Mouse (Mus musculus) lung, embryonic 16.5 days (tissue): ENCODE data around the gene Pink1. TPM values are rescaled to one million over a fixed set of nuclear protein-coding genes. Genes with fewer than 3 reads are reported as not detected.

Source experiments
- ATAC-seq: fragments of 200-750 bp; cut with Nextera tagmentation; 2 replicates; pipeline ENCODE4 v1.8.0; 2017; ENCODE audit warnings: low read depth, mild to moderate bottlenecking, moderate library complexity
- H3K27ac ChIP-seq: fragments of 300-500 bp; sonication (generic); 2 replicates; pipeline ENCODE4 v1.5.1; 2014; ENCODE audit warnings: mild to moderate bottlenecking, control low read depth, low read length
- H3K27me3 ChIP-seq: fragments of 300-500 bp; sonication (generic); 2 replicates; pipeline ENCODE4 v1.6.1; 2014; ENCODE audit warnings: low read depth, low read length, mixed read lengths; ENCODE audit not compliant: control insufficient read depth, insufficient read depth
- H3K36me3 ChIP-seq: fragments of 300-500 bp; sonication (generic); 2 replicates; pipeline ENCODE4 v1.6.1; 2014; ENCODE audit warnings: low read length; ENCODE audit not compliant: control insufficient read depth, insufficient read depth
- H3K4me1 ChIP-seq: fragments of 300-500 bp; sonication (generic); replicated peaks from 2 replicates; pipeline ENCODE4 v1.6.1; 2014; ENCODE audit warnings: low read length, mixed read lengths; ENCODE audit not compliant: control insufficient read depth, insufficient read depth
- H3K4me2 ChIP-seq: fragments of 300-500 bp; sonication (generic); 2 replicates; pipeline ENCODE4 v1.6.1; 2014; ENCODE audit warnings: low read depth, low read length, control low read depth
- H3K4me3 ChIP-seq: fragments of 300-500 bp; sonication (generic); 2 replicates; pipeline ENCODE4 v1.5.1; 2014; ENCODE audit warnings: mild to moderate bottlenecking, low read length, control low read depth
- H3K9ac ChIP-seq: fragments of 300-500 bp; sonication (generic); 2 replicates; pipeline ENCODE4 v1.6.1; 2014; ENCODE audit warnings: low read length, control low read depth
- H3K9me3 ChIP-seq: fragments of 300-500 bp; sonication (generic); 2 replicates; pipeline ENCODE4 v1.6.1; 2016; ENCODE audit warnings: low read length; ENCODE audit not compliant: control insufficient read depth
- WGBS: fragments of 180-500 bp; shearing (Covaris S2); extraction: QIAGEN DNeasy Blood & Tissue Kit; methylation state at CpG from one replicate; pipeline ENCODE4 v1.1.7; 2014; 5-methylcytosine and 5-hydroxymethylcytosine counted together
- polyA plus RNA-seq: library from polyadenylated mRNA; unstranded; fragments of >200 nt; fragmentation: Nextera tagmentation; extraction: Ambion mirVana; gene quantifications from 2 replicates; pipeline ENCODE4 v1.2.1, GENCODE M21; 2015

Pink1 gene
- polyA plus RNA-seq, 1 experiment from 2014 or later, result 44.1 TPM

DNA sequence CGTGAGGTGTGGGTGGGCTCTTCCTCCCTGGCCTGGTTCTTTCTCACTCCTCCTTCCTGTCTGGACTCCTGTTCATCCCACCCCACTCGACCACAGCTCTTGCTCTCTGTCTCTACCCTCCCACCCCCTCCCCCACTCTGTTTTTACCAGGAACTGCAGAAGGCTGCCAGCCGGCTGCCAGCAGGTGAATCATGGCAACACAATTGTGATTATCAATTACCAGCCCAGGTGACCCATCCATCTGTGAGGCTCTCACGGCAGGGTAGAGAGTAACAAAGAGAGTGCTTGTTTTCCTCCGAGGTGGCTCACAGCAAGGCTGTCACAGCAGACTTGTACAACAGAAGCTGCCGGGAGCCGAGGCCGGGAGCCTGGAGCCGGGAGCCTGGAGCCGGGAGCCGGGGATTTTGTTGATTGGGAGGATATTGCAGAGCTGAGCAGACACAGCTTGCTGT, 35.3 kb upstream of the Pink1 start:
- WGBS, result 17% methylated on average over 11 of the region's 11 CpGs
- no peaks in the 10 kb centered on the region for H3K27me3 ChIP-seq

DNA sequence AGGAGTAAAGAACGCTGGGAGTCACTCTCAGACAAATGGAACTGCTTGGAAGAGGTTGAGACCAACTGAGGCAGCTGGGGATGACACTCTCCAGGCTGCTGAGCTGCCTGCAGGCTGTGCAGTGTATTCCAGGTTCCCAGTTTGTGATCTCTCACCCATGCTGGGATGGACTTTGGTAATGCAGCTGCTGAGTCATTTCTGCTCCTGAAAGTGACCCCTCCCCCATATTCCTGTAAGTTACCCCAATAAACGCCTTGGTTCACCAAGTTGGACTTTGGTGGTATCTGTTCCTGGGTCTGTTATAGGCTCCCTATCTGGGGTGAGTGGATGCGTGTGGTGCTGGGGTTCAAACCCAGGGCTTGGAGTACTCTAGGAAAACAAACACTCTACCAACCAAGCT, 32.1 kb upstream of the Pink1 start:
- no peak overlapping the region for H3K4me3 ChIP-seq
- no peak overlapping the region for H3K27ac ChIP-seq
- H3K9ac ChIP-seq, result no peak overlapping the region
- WGBS, result 75% methylated on average over 3 of the region's 3 CpGs
- no peaks in the 10 kb centered on the region for H3K9me3 ChIP-seq
- no peak for ATAC-seq
- no peak overlapping the region for H3K4me2 ChIP-seq
- H3K4me1 ChIP-seq, result no peaks in the 10 kb centered on the region
- no peaks in the 10 kb centered on the region for H3K27me3 ChIP-seq
- H3K36me3 ChIP-seq, result no peaks in the 10 kb centered on the region

More for the DNA sequence above, 35.3 kb upstream of the Pink1 start:
- Histone ChIP-seq H3K4me1 (no peaks in the 10 kb centered on the region), H3K9me3 (no peaks in the 10 kb centered on the region), H3K4me3 (no peak overlapping the region), H3K36me3 (no peaks in the 10 kb centered on the region), H3K4me2 (no peak overlapping the region), H3K27ac (no peak overlapping the region), H3K9ac (no peak overlapping the region)
- no peak for ATAC-seq

DNA sequence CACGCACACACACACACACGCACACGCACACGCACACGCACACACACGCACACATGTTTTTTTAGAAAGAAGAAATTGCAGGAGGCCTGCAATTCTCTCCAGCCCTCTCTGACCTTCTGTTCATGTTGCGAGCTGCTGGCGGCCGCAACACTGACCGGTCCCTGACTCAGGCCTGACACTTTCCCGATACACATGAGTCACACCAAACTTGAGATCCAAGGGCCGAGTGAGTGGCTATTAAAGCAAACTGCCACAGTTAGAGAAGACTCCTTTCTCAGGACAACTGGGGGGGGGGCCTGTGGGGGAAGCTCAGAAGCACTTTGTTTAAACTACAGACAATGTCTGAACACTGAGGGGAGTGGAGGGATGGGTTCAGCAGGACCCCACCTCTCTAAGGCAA, 30.4 kb upstream of the Pink1 start:
- H3K36me3 ChIP-seq, result no peaks in the 10 kb centered on the region
- 84% methylated on average over 12 of the region's 12 CpGs for WGBS
- no peak overlapping the region for H3K27ac ChIP-seq
- no peak overlapping the region for H3K4me3 ChIP-seq
- no peaks in the 10 kb centered on the region for H3K9me3 ChIP-seq
- no peak overlapping the region for H3K9ac ChIP-seq
- no peaks in the 10 kb centered on the region for H3K27me3 ChIP-seq
- H3K4me1 ChIP-seq, result no peaks in the 10 kb centered on the region
- ATAC-seq, result no peak
- no peak overlapping the region for H3K4me2 ChIP-seq

DNA sequence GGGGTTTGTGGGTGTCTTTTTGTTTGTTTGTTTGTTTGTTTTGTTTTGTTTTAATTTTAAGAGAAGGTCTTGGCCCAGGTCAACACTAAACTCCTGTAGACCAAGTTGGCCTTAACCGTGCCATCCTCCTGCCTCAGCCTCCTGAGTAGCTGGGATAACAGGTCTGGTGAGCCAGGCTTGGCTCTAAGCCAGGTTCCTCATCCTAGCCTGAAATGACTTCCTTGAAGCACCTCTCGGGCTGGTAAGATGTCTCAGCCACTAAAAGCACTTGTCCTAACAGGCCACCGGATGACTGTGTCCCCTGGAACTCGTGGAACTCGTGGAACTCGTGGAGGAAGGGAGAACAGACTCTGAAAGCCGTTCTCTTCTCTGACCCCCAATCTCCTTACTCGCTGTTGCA, 30.0 kb upstream of the Pink1 start:
- H3K4me3 ChIP-seq, result no peak overlapping the region
- no peak for ATAC-seq
- WGBS, result 67% methylated on average over 8 of the region's 8 CpGs

DNA sequence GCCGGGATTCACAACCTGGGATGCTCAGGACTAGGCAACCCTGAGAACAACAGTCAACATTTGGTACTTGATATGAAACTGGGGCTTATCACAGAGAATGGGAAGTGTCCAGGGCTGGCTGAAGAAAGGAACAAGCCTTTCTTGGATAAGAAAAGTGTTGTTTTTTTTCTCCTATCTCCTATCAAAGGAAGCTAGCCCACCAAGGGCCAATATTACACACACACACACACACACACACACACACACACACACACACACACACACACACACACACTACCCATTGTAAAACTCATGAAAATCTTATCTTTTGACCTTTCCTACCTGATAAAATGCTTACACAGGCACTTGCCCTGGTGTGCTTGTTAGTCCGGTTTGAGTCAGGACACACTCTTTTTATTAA, 29.4 kb upstream of the Pink1 start:
- Histone ChIP-seq H3K27ac (no peak overlapping the region), H3K9me3 (no peaks in the 10 kb centered on the region), H3K4me1 (no peaks in the 10 kb centered on the region), H3K27me3 (no peaks in the 10 kb centered on the region), H3K4me2 (no peak overlapping the region), H3K36me3 (no peaks in the 10 kb centered on the region), H3K9ac (no peak overlapping the region), H3K4me3 (no peak overlapping the region)
- ATAC-seq, result no peak
- 78% methylated on average over 2 of the region's 2 CpGs for WGBS

More for the DNA sequence above, 30.0 kb upstream of the Pink1 start:
- H3K4me2 ChIP-seq, result no peak overlapping the region
- no peaks in the 10 kb centered on the region for H3K36me3 ChIP-seq
- H3K9me3 ChIP-seq, result no peaks in the 10 kb centered on the region
- H3K27me3 ChIP-seq, result no peaks in the 10 kb centered on the region
- H3K4me1 ChIP-seq, result no peaks in the 10 kb centered on the region
- no peak overlapping the region for H3K9ac ChIP-seq
- no peak overlapping the region for H3K27ac ChIP-seq

DNA sequence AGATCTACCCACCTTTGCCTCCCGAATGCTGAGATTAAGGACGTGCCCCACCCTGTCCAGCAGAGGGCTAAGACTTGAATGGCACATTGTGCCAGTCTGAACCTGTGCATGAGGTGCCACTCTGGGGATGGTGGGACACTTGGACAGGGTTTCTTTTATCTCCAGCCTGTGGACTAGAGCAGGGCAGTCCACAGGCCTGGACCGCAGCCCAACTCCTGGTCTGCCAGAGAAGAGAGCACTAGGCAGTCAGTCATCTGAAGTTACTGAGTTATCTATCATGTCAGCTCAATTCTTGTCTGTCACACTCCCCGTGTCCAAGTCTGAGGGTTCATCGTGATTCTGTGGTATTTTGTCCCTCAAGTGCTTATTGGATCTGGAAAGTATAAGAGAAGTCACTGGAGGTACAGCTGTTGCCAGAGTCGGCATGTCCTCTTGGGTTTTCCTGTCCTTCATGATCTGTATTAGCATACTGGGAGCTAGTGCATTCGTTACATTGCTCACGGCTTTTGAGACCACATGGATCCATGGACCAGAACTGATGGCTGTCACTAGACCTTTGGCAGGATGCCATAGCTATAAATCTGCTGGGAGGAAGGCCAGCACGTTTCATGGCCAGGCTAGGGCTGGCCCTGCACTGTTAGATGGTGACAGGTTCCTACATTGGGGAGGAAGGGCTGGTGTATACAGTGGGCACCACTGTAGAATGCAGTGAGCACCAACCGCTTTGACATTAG, 27.5 kb upstream of the Pink1 start:
- Histone ChIP-seq H3K9me3 (no peaks in the 10 kb centered on the region), H3K27me3 (no peaks in the 10 kb centered on the region), H3K4me3 (no peak overlapping the region), H3K4me1 (no peaks in the 10 kb centered on the region), H3K4me2 (no peak overlapping the region), H3K36me3 (no peaks in the 10 kb centered on the region), H3K9ac (no peak overlapping the region), H3K27ac (no peak overlapping the region)
- WGBS, result 70% methylated on average over 10 of the region's 10 CpGs
- ATAC-seq, result no peak

DNA sequence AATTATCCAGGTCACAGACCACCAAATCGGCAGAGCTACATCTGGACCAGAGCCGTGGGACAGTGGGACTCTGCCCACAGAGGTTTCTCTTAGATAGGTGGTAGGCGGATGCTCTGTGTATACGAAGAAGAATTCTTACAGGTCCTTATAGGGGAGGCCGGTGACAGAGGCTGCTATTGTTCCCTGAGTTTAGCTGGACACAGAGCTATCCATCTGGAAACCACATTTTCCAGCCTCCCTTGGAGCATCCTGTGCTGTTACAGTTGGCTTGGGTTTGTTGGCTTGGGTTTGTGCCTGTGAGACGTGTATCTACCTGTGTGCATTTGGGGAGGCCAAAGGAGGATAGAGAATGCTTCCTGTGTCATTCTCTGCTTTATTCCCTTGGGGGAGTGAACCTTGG, 26.6 kb upstream of the Pink1 start:
- Histone ChIP-seq H3K4me2 (no peak overlapping the region), H3K9ac (no peak overlapping the region), H3K9me3 (no peaks in the 10 kb centered on the region), H3K36me3 (no peaks in the 10 kb centered on the region), H3K27me3 (no peaks in the 10 kb centered on the region), H3K27ac (no peak overlapping the region), H3K4me1 (no peaks in the 10 kb centered on the region), H3K4me3 (no peak overlapping the region)
- WGBS, result 84% methylated on average over 6 of the region's 6 CpGs
- ATAC-seq, result no peak

DNA sequence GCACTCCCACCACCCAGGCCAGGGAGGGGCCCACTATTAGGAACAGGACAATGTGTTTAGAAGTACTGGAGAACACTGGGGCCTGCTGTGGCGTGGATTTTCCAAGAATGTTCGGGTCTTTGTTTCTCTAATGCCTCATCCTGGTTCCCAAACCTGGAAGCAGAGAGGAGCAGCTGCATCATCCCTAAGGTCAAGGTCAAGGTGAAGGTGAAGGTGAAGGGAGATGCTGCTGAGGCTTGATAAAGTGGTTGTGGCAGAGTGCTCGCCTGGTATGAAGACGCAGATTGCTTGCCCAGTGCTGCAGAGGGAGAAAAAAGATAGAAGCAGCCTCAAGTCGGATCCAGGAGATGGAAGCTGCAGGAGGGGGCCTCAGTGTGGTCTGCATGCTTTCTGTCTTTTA, 25.7 kb upstream of the Pink1 start:
- no peak overlapping the region for H3K4me2 ChIP-seq
- no peak for ATAC-seq
- no peak overlapping the region for H3K9ac ChIP-seq

DNA sequence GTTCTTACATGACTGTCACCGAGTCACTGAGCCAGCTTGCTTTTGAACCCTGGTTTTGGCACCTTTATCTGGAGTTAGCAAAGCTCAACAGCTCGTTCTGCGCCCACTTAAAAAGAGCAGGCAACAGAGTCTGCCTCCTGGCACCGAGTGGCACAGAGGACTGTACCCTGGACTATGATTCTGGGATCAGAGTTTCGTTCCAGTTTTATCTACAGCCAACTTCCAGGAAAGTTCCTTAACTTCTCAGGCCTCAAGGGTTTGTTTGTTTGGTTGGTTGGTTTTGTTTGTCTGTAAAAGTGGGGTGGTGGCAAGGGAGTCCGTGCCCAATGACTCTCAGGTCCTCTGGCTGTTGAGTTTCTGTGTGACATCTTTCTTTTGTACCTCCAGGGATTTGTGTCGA, 22.6 kb upstream of the Pink1 start:
- WGBS, result 60% methylated on average over 7 of the region's 7 CpGs
- Histone ChIP-seq H3K4me1 (peaks cover 4% of the 10 kb centered on the region; the same call in 1 of the 2 replicates), H3K4me3 (no peak overlapping the region), H3K4me2 (no peak overlapping the region), H3K9ac (no peak overlapping the region), H3K27me3 (no peaks in the 10 kb centered on the region), H3K36me3 (no peaks in the 10 kb centered on the region), H3K27ac (no peak overlapping the region), H3K9me3 (no peaks in the 10 kb centered on the region)
- no peak for ATAC-seq

More for the DNA sequence above, 25.7 kb upstream of the Pink1 start:
- H3K4me1 ChIP-seq, result no peaks in the 10 kb centered on the region
- H3K27me3 ChIP-seq, result no peaks in the 10 kb centered on the region
- no peaks in the 10 kb centered on the region for H3K9me3 ChIP-seq
- H3K27ac ChIP-seq, result no peak overlapping the region
- no peaks in the 10 kb centered on the region for H3K36me3 ChIP-seq
- 82% methylated on average over 5 of the region's 5 CpGs for WGBS
- H3K4me3 ChIP-seq, result no peak overlapping the region
